Mouse (Mus musculus) erythroblast, embryonic 14.5 days (primary cell): ENCODE measurements around the gene Tmem183a. TPM values are rescaled to one million over a fixed set of nuclear protein-coding genes. Genes with fewer than 3 reads are reported as not detected.

Experiments
- H3K27me3 ChIP-seq: 2 replicates; pipeline ENCODE4 v1.6.1; 2012; ENCODE audit warnings: inconsistent platforms; ENCODE audit not compliant: control insufficient read depth
- H3K36me3 ChIP-seq: 2 replicates; pipeline ENCODE4 v1.6.1; 2012; ENCODE audit warnings: mild to moderate bottlenecking, inconsistent platforms; ENCODE audit not compliant: control insufficient read depth
- H3K4me1 ChIP-seq: 2 replicates; pipeline ENCODE4 v1.6.1; 2012; ENCODE audit warnings: inconsistent platforms; ENCODE audit not compliant: control insufficient read depth
- H3K4me3 ChIP-seq: replicated peaks from 2 replicates; pipeline ENCODE3; 2012; ENCODE audit warnings: moderate library complexity, mild to moderate bottlenecking, inconsistent platforms
- H3K9me3 ChIP-seq: 2 replicates; pipeline ENCODE4 v1.6.1; 2012; ENCODE audit warnings: low read length, inconsistent platforms, mixed read lengths; ENCODE audit not compliant: control insufficient read depth
- GATA1 ChIP-seq: IDR thresholded peaks from 2 replicates; pipeline ENCODE4 v1.6.1; 2012; ENCODE audit warnings: low read length, inconsistent platforms, mixed read lengths
- TAL1 ChIP-seq: IDR thresholded peaks from 3 replicates; pipeline ENCODE4 v1.6.1; 2012; ENCODE audit warnings: low read length, inconsistent platforms, mixed read lengths
- polyA plus RNA-seq: library from polyadenylated mRNA; stranded (reverse); fragments of >175 nt; gene quantifications from 2 replicates; pipeline ENCODE4 v1.2.3, GENCODE M21; 2012

Gene Tmem183a
- polyA plus RNA-seq, 1 experiment: 2.8 TPM

GRCm38 (mm10) chr1:134332770-134333271, 29.0 kb downstream of the Tmem183a start, which contains the start of gene Ppfia4:
Gene Ppfia4, minus strand, starts transcription at chr1:134332928.
- H3K4me1 ChIP-seq: peaks cover 15% of the 10 kb centered on the region

DNA sequence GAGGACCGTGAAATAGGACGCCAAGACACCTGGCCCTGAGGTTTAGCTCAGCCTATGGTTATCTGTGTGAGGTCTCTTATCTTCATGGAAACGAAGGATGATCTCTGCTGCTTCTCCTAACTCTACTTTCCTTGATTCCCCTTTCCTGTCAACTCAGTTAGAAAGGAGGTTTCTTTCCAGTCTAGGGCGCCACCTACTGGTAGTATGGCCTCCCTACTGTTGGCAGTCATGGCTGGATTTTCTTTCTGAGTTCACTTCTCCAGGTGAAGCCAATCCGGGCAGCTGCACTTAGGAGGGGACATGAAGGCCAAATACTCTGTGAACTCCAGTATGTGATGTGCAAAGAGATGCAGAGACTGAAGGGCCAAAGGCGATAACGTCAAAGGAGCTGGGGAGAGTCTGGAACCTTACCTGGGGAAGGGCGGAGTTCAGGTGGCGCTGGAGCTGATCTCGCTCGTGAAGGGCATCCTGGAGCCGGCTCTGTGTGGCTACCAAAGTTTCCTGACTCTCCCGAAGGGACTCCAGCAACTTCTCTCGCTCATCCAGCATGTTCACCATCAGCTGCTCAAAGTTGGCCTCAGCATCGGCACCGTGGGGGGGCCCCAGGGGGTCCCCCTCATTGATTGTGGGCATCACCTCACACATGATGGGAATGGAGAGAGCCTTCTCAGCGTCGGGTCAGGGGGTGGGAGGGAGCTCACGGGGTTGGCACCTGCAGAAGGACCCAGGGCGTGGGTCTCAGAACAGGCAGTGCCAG, 29.7 kb downstream of the Tmem183a start:
- Histone ChIP-seq H3K27me3 (no peaks in the 10 kb centered on the region; the same call in 1 of the 2 replicates), H3K9me3 (no peaks in the 10 kb centered on the region), H3K4me1 (peaks cover 15% of the 10 kb centered on the region), H3K4me3 (no peak overlapping the region), H3K36me3 (no peaks in the 10 kb centered on the region)
- TF ChIP-seq GATA1: no peak
- TF ChIP-seq TAL1: no peak

More at GRCm38 (mm10) chr1:134332770-134333271, 29.0 kb downstream of the Tmem183a start, which contains the start of gene Ppfia4:
- Histone ChIP-seq H3K27me3 (no peaks in the 10 kb centered on the region; the same call in 1 of the 2 replicates), H3K4me3 (no peak within 1 kb of the TSS), H3K9me3 (no peaks in the 10 kb centered on the region), H3K36me3 (no peaks in the 10 kb centered on the region)
- TF ChIP-seq GATA1: no peak

DNA sequence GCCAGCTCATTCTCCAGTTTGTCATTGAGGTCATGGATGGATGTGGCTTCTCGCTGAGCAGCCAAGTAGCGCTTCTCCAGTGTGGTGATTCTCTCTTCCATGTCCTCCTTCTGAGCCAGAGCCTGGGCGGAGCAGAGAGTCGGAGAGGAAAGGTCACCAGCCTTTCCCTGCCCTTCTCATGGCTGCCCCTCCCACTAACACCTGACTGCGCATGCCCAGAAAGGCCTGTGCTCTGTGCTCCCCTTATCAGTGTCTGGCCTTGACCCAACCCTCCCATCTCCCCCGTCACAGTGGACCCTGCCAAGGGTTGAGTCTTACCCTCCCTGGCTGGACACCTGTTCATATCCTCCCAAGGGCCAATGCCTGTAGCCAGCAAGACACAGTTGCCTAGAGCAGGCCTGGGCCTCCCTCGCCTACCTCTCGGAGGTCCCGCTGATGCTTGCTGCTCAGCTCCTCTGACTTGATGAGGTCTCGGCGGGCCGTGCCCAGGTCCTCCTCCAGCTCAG, 34.9 kb downstream of the Tmem183a start:
- H3K9me3 ChIP-seq: no peaks in the 10 kb centered on the region
- H3K4me1 ChIP-seq: no peaks in the 10 kb centered on the region
- no peaks in the 10 kb centered on the region for H3K36me3 ChIP-seq
- TF ChIP-seq TAL1 (no peak), GATA1 (no peak)
- H3K4me3 ChIP-seq: no peak overlapping the region
- H3K27me3 ChIP-seq: no peaks in the 10 kb centered on the region

DNA sequence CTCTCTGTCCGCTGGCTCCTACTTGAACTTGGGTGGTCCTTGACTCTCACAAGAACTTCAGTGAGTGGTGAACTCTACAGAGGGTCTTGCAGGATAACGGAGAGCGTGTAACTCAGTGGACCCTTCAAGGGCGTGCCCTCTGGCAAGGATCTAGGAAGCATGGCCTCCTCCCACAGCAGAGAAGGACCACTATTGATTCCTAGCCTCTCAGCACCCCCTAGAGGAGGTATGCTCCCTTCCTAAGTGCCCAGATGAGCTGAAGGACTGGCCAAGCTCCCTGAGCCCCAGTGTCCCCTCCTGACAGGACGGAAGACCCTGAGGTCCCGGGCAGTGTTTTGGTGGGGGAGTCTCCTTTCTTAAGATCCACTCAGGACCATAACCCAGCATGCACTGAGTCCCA, 39.2 kb downstream of the Tmem183a start:
- no peaks in the 10 kb centered on the region for H3K27me3 ChIP-seq
- no peaks in the 10 kb centered on the region for H3K36me3 ChIP-seq
- no peak for TF ChIP-seq TAL1
- no peak for TF ChIP-seq GATA1
- H3K9me3 ChIP-seq: no peaks in the 10 kb centered on the region
- no peak overlapping the region for H3K4me3 ChIP-seq
- H3K4me1 ChIP-seq: no peaks in the 10 kb centered on the region

DNA sequence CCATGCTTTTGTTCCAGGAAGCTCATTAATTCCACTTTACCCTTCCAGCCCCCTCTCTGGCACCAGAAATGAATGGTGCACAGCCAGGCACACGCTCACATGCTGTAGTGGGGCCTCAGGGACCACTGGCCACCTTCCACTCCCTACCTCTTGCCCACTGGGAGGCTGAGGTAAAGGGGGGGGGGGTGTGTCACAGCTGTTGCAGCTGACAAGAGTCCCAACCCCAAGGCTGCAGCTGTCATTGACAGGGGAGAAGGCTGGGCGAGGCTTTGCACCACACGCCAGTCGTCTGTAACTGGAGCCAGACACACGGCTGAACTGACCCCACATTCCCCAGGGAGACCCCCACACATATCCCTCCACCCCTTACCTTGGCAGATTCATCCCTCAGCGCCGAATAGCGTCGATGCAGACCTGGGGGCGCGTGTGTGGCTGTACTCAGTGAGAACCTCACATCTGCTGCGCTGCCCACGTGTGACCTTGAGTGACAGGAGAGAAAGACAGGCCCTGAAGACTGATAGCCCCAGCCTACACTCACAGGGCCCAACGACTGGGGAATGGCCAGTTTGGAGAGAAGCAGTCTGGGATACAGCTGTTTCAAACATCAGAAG, 41.0 kb downstream of the Tmem183a start:
- Histone ChIP-seq H3K27me3 (no peaks in the 10 kb centered on the region), H3K36me3 (no peaks in the 10 kb centered on the region), H3K9me3 (no peaks in the 10 kb centered on the region), H3K4me3 (no peak overlapping the region), H3K4me1 (no peaks in the 10 kb centered on the region)
- no peak for TF ChIP-seq GATA1
- no peak for TF ChIP-seq TAL1

DNA sequence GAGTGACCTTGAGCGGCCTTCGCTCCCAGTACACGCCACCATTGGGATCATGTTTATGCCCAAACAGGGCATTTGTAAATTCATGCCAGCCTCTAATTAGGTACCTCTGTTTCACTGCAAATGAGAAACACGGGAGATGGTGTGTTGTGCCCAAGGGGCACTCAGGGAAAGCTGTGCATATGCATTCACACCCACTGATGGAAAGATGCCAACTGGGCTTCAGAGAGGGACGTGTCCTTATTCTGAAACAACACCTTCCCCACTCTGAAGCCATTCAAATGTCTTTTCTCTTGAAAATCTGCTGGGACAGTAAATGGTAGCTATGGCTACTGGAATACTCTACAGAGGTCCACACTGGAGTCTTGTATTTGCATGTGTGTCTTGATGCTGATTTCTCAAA, 43.5 kb downstream of the Tmem183a start:
- TF ChIP-seq GATA1 (no peak), TAL1 (no peak)

GRCm38 (mm10) chr1:134316361-134316760, 45.4 kb downstream of the Tmem183a start:
- Histone ChIP-seq H3K4me1 (no peaks in the 10 kb centered on the region), H3K9me3 (no peaks in the 10 kb centered on the region), H3K4me3 (no peak overlapping the region), H3K36me3 (no peaks in the 10 kb centered on the region), H3K27me3 (no peaks in the 10 kb centered on the region)
- no peak for TF ChIP-seq TAL1
- TF ChIP-seq GATA1: no peak

More for the DNA sequence above, 43.5 kb downstream of the Tmem183a start:
- Histone ChIP-seq H3K4me3 (no peak overlapping the region), H3K36me3 (no peaks in the 10 kb centered on the region), H3K27me3 (no peaks in the 10 kb centered on the region), H3K9me3 (no peaks in the 10 kb centered on the region), H3K4me1 (no peaks in the 10 kb centered on the region)

DNA sequence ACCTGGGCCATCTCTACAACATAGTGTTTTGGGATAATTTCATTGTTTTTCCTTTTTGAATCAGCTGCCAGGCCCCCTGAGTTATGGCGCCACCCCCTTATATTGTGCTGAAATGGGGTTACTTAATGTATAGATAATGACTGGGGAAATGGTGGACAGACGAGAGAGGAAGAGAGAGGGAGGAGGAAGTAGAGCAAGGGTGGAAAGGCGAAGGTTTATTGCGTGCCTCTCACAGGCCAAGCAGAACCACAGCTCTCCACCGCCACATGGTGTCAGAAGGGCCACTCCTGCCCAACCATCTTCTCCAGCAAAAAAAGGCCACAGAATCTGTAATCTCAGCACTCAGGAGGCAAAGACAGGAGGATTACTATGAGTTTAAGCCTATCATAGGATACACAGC, 46.6 kb downstream of the Tmem183a start:
- Histone ChIP-seq H3K27me3 (no peaks in the 10 kb centered on the region), H3K4me1 (no peaks in the 10 kb centered on the region), H3K4me3 (no peak overlapping the region), H3K36me3 (no peaks in the 10 kb centered on the region), H3K9me3 (no peaks in the 10 kb centered on the region)
- TF ChIP-seq TAL1: no peak
- no peak for TF ChIP-seq GATA1

- Histone ChIP-seq H3K4me3 (no peak overlapping the region), H3K4me1 (no peaks in the 10 kb centered on the region), H3K9me3 (no peaks in the 10 kb centered on the region), H3K27me3 (no peaks in the 10 kb centered on the region), H3K36me3 (no peaks in the 10 kb centered on the region)
- TF ChIP-seq TAL1 (no peak), GATA1 (no peak)
Observed at GRCm38 (mm10) chr1:134311760-134312159, 50.0 kb downstream of the Tmem183a start.
